In genomic region chr11:3335651-3336216, GRCm38 (mm10) we compare ENCODE assay signal across 9 mouse cellular contexts. TPM values are rescaled to one million over a fixed set of nuclear protein-coding genes. Genes with fewer than 3 reads are reported as not detected.
DNase-seq lines count a peak whose midpoint lies in the region; ATAC-seq and TF ChIP-seq lines count a peak whose summit lies in the region.
"Had no signal": no experiment of that assay in that cellular context is flagged by ENCODE, and none has a peak within 500 bp of the region (broad histone marks: within the 10 kb centered on the region; RNA-seq: fewer than 3 reads in every experiment).

No protein-coding gene starts in this region.

- no peak for ATAC-seq in erythroblast, adult 5-6 weeks (replicated peaks; ENCODE audit: low FRiP score, poor library complexity, severe bottlenecking)

- no peak for TF ChIP-seq CTCF in cerebellum, adult 2 months (IDR thresholded peaks at IDR 0.05; ENCODE audit: borderline replicate concordance, insufficient read depth, low read depth, low read length)

- H3K27ac ChIP-seq in cerebellum, adult 2 months (ENCODE audit: insufficient read depth, low read length): peak overlapping the region; percentile 96

- peak overlapping the region; percentile 31 for H3K4me3 ChIP-seq in cerebellum, adult 2 months (replicated peaks; ENCODE audit: insufficient read depth, low read depth, low read length)
- H3K4me3 ChIP-seq: limb, embryonic 12.5 days had no signal

- DNase-seq in left cerebral cortex, postnatal 4 days: peak; percentile 65
- no peak for DNase-seq in left cerebral cortex, postnatal 36 days (ENCODE audit: low spot score in 2 of 2)
- DNase-seq in cerebellum, adult 2 months: peak; percentile 90 to 94
- DNase-seq in heart, postnatal 10 days: peak; percentile 50 to 57
- DNase-seq in lung, postnatal 10 days: peak; percentile 42
- DNase-seq in thymus, postnatal 10 days (ENCODE audit: low spot score in 2 of 2): peak; percentile 81 to 84
- no peak for DNase-seq in urinary bladder, adult 2 months (ENCODE audit: low spot score)

- intact Hi-C loops in left cerebral cortex, postnatal 4 days (cut with DNase I): no loop called here
- intact Hi-C loops in left cerebral cortex, postnatal 36 days (cut with DNase I): no loop called here
- intact Hi-C loops in heart, postnatal 10 days (cut with DNase I): no loop called here

- WGBS in cerebellum, adult 2 months: 6% methylated on average over 11 of the region's 11 CpGs

- peaks cover 49% of the 10 kb centered on the region for H3K4me1 ChIP-seq in cerebellum, adult 2 months (ENCODE audit: control insufficient read depth, insufficient read depth, low read length)

- TF ChIP-seq POLR2A in cerebellum, adult 2 months (IDR thresholded peaks at IDR 0.05; ENCODE audit: borderline replicate concordance, insufficient read depth, low read length): peak; percentile 27; the same call in 1 of the 2 replicates

- no peaks in the 10 kb centered on the region for H3K27me3 ChIP-seq in cerebellum, adult 2 months (ENCODE audit: control insufficient read depth, insufficient read depth, low read length)

RNA-seq across cellular contexts. Expression of gene Pik3ip1, which starts 5.5 kb away (rescaled TPM):
- 10 to 100 TPM; 22.9 to 23.4 TPM for total RNA-seq in left cerebral cortex, postnatal 4 days (2021)
- 10 to 100 TPM; 32.6 to 34.3 TPM for total RNA-seq in left cerebral cortex, postnatal 36 days (2021)
- polyA plus RNA-seq in cerebellum, adult 2 months (2012; rRNA removed): 68.2 and 76.1 TPM in 2 replicates
- 10 to 100 TPM; 25.2 to 31.0 TPM for total RNA-seq in heart, postnatal 10 days (2021)
- polyA plus RNA-seq in urinary bladder, adult 2 months (2012; rRNA removed): 37.8 and 51.7 TPM in 2 replicates
- total RNA-seq in erythroblast, adult 5-6 weeks (2015; ENCODE audit: low replicate concordance): 0.77 and 2.9 TPM in 2 replicates
- total RNA-seq in erythroblast, adult 5-6 weeks (2017; ENCODE audit: low replicate concordance): 3.5 and 3.8 TPM in 2 replicates

RNA-seq across cellular contexts. Expression of gene Patz1, which starts 47.1 kb away (rescaled TPM):
- 10 to 100 TPM; 62.5 to 62.9 TPM for total RNA-seq in left cerebral cortex, postnatal 4 days (2021)
- 10 to 100 TPM; 48.3 to 49.2 TPM for total RNA-seq in left cerebral cortex, postnatal 36 days (2021)
- polyA plus RNA-seq in cerebellum, adult 2 months (2012; rRNA removed): 41.0 and 44.1 TPM in 2 replicates
- total RNA-seq in heart, postnatal 10 days (2021): 10 to 100 TPM; 34.9 to 38.5 TPM
- polyA plus RNA-seq in urinary bladder, adult 2 months (2012; rRNA removed): 26.9 and 29.4 TPM in 2 replicates
- total RNA-seq in erythroblast, adult 5-6 weeks (2015; ENCODE audit: low replicate concordance): 18.0 and 18.6 TPM in 2 replicates
- total RNA-seq in erythroblast, adult 5-6 weeks (2017; ENCODE audit: low replicate concordance): 13.5 and 22.2 TPM in 2 replicates

Comparison
In these comparisons a context has a peak if more than half of its experiments do, and no peak if none do; other contexts are left out.
1. DNase-seq: peak in left cerebral cortex, postnatal 4 days (single experiment), cerebellum, adult 2 months (2 of 2), heart, postnatal 10 days (2 of 2), lung, postnatal 10 days (single experiment) and thymus, postnatal 10 days (2 of 2); none in left cerebral cortex, postnatal 36 days (0 of 2) and urinary bladder, adult 2 months (single experiment).
2. RNA of gene Pik3ip1, which starts 5.5 kb away (total RNA-seq): 32.6 to 34.3 TPM in left cerebral cortex, postnatal 36 days, 25.2 to 31.0 TPM in heart, postnatal 10 days and 22.9 to 23.4 TPM in left cerebral cortex, postnatal 4 days; 0.77 to 3.8 TPM in erythroblast, adult 5-6 weeks; every median in the first group is over 4 times any median in the second.